Mouse (Mus musculus) E14TG2a.4 (cell line): ENCODE measurements around the gene Polr2h.

Experiments used
- CTCF ChIP-seq: conservative IDR thresholded peaks from 2 replicates; pipeline ENCODE4 v1.5.1; 2014; ENCODE audit warnings: low read length
- NANOG ChIP-seq: IDR thresholded peaks from 2 replicates; pipeline ENCODE4 v1.6.1; 2014; ENCODE audit warnings: borderline replicate concordance, low read length, mixed read lengths
- POU5F1 ChIP-seq: IDR thresholded peaks from 2 replicates; pipeline ENCODE4 v1.6.1; 2014; ENCODE audit warnings: low read length, borderline replicate concordance

- TF ChIP-seq CTCF (no peak), NANOG (no peak), POU5F1 (no peak)
Observed at GRCm38 (mm10) chr16:20700036-20700435, 17.4 kb upstream of the Polr2h start.
